Mouse (Mus musculus) intestine, postnatal 0 days (tissue): ENCODE results near the gene Galnt7. TPM values are rescaled to one million over a fixed set of nuclear protein-coding genes. Genes with fewer than 3 reads are reported as not detected.

Source experiments
- ATAC-seq: fragments of 200-750 bp; cut with Nextera tagmentation; 2 replicates; pipeline ENCODE4 v1.8.0; 2017; ENCODE audit warnings: mild to moderate bottlenecking, moderate TSS enrichment, moderate library complexity
- H3K27ac ChIP-seq: fragments of 300-500 bp; sonication (generic); 2 replicates; pipeline ENCODE4 v1.5.1; 2014; ENCODE audit warnings: mild to moderate bottlenecking, low read depth, low read length, moderate library complexity
- H3K27me3 ChIP-seq: fragments of 300-500 bp; sonication (generic); replicated peaks from 2 replicates; pipeline ENCODE4 v1.6.1; 2014; ENCODE audit warnings: low read length, mixed read lengths; ENCODE audit not compliant: control insufficient read depth, insufficient read depth
- H3K36me3 ChIP-seq: fragments of 300-500 bp; sonication (generic); 2 replicates; pipeline ENCODE4 v1.6.1; 2014; ENCODE audit warnings: mild to moderate bottlenecking, moderate library complexity; ENCODE audit not compliant: control insufficient read depth, insufficient read depth
- H3K4me1 ChIP-seq: fragments of 300-500 bp; sonication (generic); replicated peaks from 2 replicates; pipeline ENCODE4 v1.6.1; 2014; ENCODE audit warnings: antibody characterized with exemption, low read length, mixed read lengths; ENCODE audit not compliant: control insufficient read depth, insufficient read depth
- H3K4me2 ChIP-seq: fragments of 300-500 bp; sonication (generic); replicated peaks from 2 replicates; pipeline ENCODE4 v1.6.1; 2014; ENCODE audit warnings: low read depth, mild to moderate bottlenecking, moderate library complexity
- H3K4me3 ChIP-seq: fragments of 300-500 bp; sonication (generic); 2 replicates; pipeline ENCODE4 v1.5.1; 2014; ENCODE audit warnings: low read depth, low read length
- H3K9ac ChIP-seq: fragments of 300-500 bp; sonication (generic); 2 replicates; pipeline ENCODE4 v1.6.1; 2014; ENCODE audit warnings: mild to moderate bottlenecking, low read depth, low read length
- H3K9me3 ChIP-seq: fragments of 300-500 bp; sonication (generic); 2 replicates; pipeline ENCODE4 v1.6.1; 2016; ENCODE audit warnings: mixed run types; ENCODE audit not compliant: control insufficient read depth
- CTCF ChIP-seq: sonication (generic); IDR thresholded peaks from 2 replicates; pipeline ENCODE4 v1.5.1; 2016; ENCODE audit warnings: low read depth, mild to moderate bottlenecking, control low read depth, antibody characterized with exemption, moderate library complexity
- WGBS: fragments of 180-500 bp; shearing (Covaris S2); extraction: QIAGEN DNeasy Blood & Tissue Kit; methylation state at CpG from one replicate; pipeline ENCODE4 v1.1.7; 2014; 5-methylcytosine and 5-hydroxymethylcytosine counted together
- polyA plus RNA-seq: library from polyadenylated mRNA; unstranded; fragments of >200 nt; fragmentation: Nextera tagmentation; extraction: Ambion mirVana; gene quantifications from 2 replicates; pipeline ENCODE4 v1.2.1, GENCODE M21; 2015

Galnt7 gene
- polyA plus RNA-seq, 1 experiment from 2014 or later, result 20.2 TPM

- H3K27me3 ChIP-seq, result no peaks in the 10 kb centered on the region
- H3K4me1 ChIP-seq, result no peaks in the 10 kb centered on the region
- no peaks in the 10 kb centered on the region for H3K9me3 ChIP-seq
- no peak overlapping the region for H3K4me2 ChIP-seq
- ATAC-seq, result no peak
- WGBS, result 72% methylated on average over 8 of the region's 8 CpGs
- no peak overlapping the region for H3K27ac ChIP-seq
- TF ChIP-seq CTCF, result no peak
- H3K9ac ChIP-seq, result no peak overlapping the region
- H3K36me3 ChIP-seq, result no peaks in the 10 kb centered on the region
- no peak overlapping the region for H3K4me3 ChIP-seq
Measured at GRCm38 (mm10) chr8:57590015-57590414, 62.8 kb downstream of the Galnt7 start.

GRCm38 (mm10) chr8:57589176-57589575, 63.7 kb downstream of the Galnt7 start:
- no peak for TF ChIP-seq CTCF
- WGBS, result 62% methylated on average over 9 of the region's 9 CpGs
- H3K36me3 ChIP-seq, result 0 out of 2 replicates have a peak, but pooled peaks cover under 1% of the 10 kb centered on the region
- H3K4me3 ChIP-seq, result no peak overlapping the region
- H3K9me3 ChIP-seq, result no peaks in the 10 kb centered on the region
- H3K27me3 ChIP-seq, result no peaks in the 10 kb centered on the region
- H3K9ac ChIP-seq, result no peak overlapping the region
- H3K27ac ChIP-seq, result peak overlapping the region; percentile 55
- ATAC-seq, result peak; percentile 81
- no peaks in the 10 kb centered on the region for H3K4me1 ChIP-seq
- H3K4me2 ChIP-seq, result no peak overlapping the region; the same call in 1 of the 2 replicates

- no peak overlapping the region for H3K4me2 ChIP-seq
- no peaks in the 10 kb centered on the region for H3K9me3 ChIP-seq
- H3K4me1 ChIP-seq, result no peaks in the 10 kb centered on the region
- H3K4me3 ChIP-seq, result no peak overlapping the region
- H3K36me3 ChIP-seq, result 0 out of 2 replicates have a peak, but pooled peaks cover 4% of the 10 kb centered on the region
- TF ChIP-seq CTCF, result no peak
- peak overlapping the region; percentile 55 for H3K27ac ChIP-seq
- 70% methylated on average over 1 of the region's 1 CpGs for WGBS
- H3K9ac ChIP-seq, result no peak overlapping the region
- peak; percentile 71 for ATAC-seq
- no peaks in the 10 kb centered on the region for H3K27me3 ChIP-seq
Measured at GRCm38 (mm10) chr8:57588604-57589003, 64.2 kb downstream of the Galnt7 start.

GRCm38 (mm10) chr8:57586667-57587066, 66.2 kb downstream of the Galnt7 start:
- no peaks in the 10 kb centered on the region for H3K4me1 ChIP-seq
- 53% methylated on average over 4 of the region's 4 CpGs for WGBS
- H3K9me3 ChIP-seq, result no peaks in the 10 kb centered on the region
- no peak for ATAC-seq
- H3K4me3 ChIP-seq, result no peak overlapping the region
- no peak overlapping the region for H3K27ac ChIP-seq
- H3K36me3 ChIP-seq, result peaks cover 7% of the 10 kb centered on the region; the same call in 1 of the 2 replicates
- H3K9ac ChIP-seq, result no peak overlapping the region
- no peak overlapping the region for H3K4me2 ChIP-seq
- H3K27me3 ChIP-seq, result no peaks in the 10 kb centered on the region
- TF ChIP-seq CTCF, result no peak

- Histone ChIP-seq H3K9me3 (no peaks in the 10 kb centered on the region), H3K27ac (no peak overlapping the region), H3K27me3 (no peaks in the 10 kb centered on the region), H3K4me1 (no peaks in the 10 kb centered on the region), H3K4me2 (no peak overlapping the region), H3K36me3 (peaks cover 7% of the 10 kb centered on the region; the same call in 1 of the 2 replicates), H3K4me3 (no peak overlapping the region), H3K9ac (no peak overlapping the region)
- WGBS, result 60% methylated on average over 3 of the region's 3 CpGs
- ATAC-seq, result no peak
- no peak for TF ChIP-seq CTCF
Measured at GRCm38 (mm10) chr8:57585831-57586230, 67.0 kb downstream of the Galnt7 start.

- Histone ChIP-seq H3K9me3 (no peaks in the 10 kb centered on the region), H3K27me3 (no peaks in the 10 kb centered on the region), H3K4me3 (no peak overlapping the region), H3K4me1 (no peaks in the 10 kb centered on the region), H3K36me3 (peaks cover 7% of the 10 kb centered on the region; the same call in 1 of the 2 replicates), H3K9ac (no peak overlapping the region), H3K27ac (no peak overlapping the region), H3K4me2 (no peak overlapping the region)
- TF ChIP-seq CTCF, result no peak
- ATAC-seq, result no peak
- 92% methylated on average over 5 of the region's 5 CpGs for WGBS
Measured at GRCm38 (mm10) chr8:57585128-57585442, 67.7 kb downstream of the Galnt7 start.
